Mouse (Mus musculus) ES-Bruce4 (cell line): ENCODE measurements around the gene Satb1. TPM values are rescaled to one million over a fixed set of nuclear protein-coding genes. Genes with fewer than 3 reads are reported as not detected.
A peak's percentile ranks its signal among the peaks of the same experiment; 100 is the strongest.

Experiments
- H3K27ac ChIP-seq: 2 replicates; pipeline ENCODE4 v1.5.1; 2012; ENCODE audit warnings: low read length, inconsistent platforms; ENCODE audit not compliant: insufficient read depth
- H3K27me3 ChIP-seq: 2 replicates; pipeline ENCODE4 v1.6.1; 2012; ENCODE audit warnings: mild to moderate bottlenecking, low read length, inconsistent platforms; ENCODE audit not compliant: control insufficient read depth, poor library complexity, insufficient read depth, severe bottlenecking
- H3K36me3 ChIP-seq: 2 replicates; pipeline ENCODE4 v1.6.1; 2012; ENCODE audit warnings: inconsistent platforms, mild to moderate bottlenecking, low read length, moderate library complexity; ENCODE audit not compliant: control insufficient read depth, poor library complexity, insufficient read depth, severe bottlenecking
- H3K4me1 ChIP-seq: one replicate; pipeline ENCODE4 v1.8.1; 2011; ENCODE audit warnings: low read length; ENCODE audit not compliant: control insufficient read depth, insufficient read depth
- H3K4me3 ChIP-seq: 2 replicates; pipeline ENCODE4 v1.5.1; 2011; ENCODE audit warnings: low read depth, mild to moderate bottlenecking, low read length
- H3K9ac ChIP-seq: 2 replicates; pipeline ENCODE4 v1.6.1; 2012; ENCODE audit warnings: low read depth, mild to moderate bottlenecking, inconsistent platforms; ENCODE audit not compliant: poor library complexity, severe bottlenecking
- H3K9me3 ChIP-seq: replicated peaks from 2 replicates; pipeline ENCODE4 v1.6.1; 2012; ENCODE audit warnings: mild to moderate bottlenecking, low read length, inconsistent platforms; ENCODE audit not compliant: control insufficient read depth, poor library complexity, insufficient read depth, severe bottlenecking
- CTCF ChIP-seq: IDR thresholded peaks from one replicate; pipeline ENCODE4 v1.8.1; 2011; ENCODE audit warnings: low read depth, low read length
- EP300 ChIP-seq: IDR thresholded peaks from 2 replicates; pipeline ENCODE4 v1.6.1; 2011; ENCODE audit warnings: low read depth, low read length; ENCODE audit not compliant: insufficient read depth
- POLR2A ChIP-seq: IDR thresholded peaks from one replicate; pipeline ENCODE4 v1.8.1; 2011; ENCODE audit warnings: low read length; ENCODE audit not compliant: insufficient read depth
- polyA plus RNA-seq: library from polyadenylated mRNA; stranded (reverse); fragments of >200 nt; gene quantifications from 2 replicates; pipeline ENCODE4 v1.2.4, GENCODE M21; 2011; ENCODE audit warnings: low read depth; ENCODE audit not compliant: missing spikeins, insufficient read depth, insufficient read length

The Satb1 gene
- polyA plus RNA-seq, 1 experiment = 13.4 TPM

DNA sequence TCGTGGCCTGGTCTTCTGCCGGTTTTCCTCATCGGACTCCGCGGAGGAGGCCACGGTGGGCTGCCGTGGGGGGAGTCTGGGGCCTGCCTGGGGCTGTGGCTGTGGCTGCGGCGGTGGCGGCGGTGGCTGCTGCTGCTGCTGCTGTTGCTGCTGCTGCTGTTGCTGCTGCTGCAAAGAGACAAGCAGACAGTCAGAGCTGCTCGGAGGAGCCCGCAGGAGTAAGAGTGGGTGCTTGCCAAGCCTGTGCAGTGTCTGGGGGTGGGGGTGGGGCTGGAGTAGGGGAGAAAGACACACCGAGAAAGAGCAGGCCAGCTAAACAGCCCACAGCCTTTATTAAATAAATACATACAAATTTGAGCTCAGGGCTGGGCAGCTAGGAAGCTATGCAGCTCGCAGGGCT, 92.8 kb downstream of the Satb1 start:
- Histone ChIP-seq H3K4me1 (no peaks in the 10 kb centered on the region), H3K27me3 (no peaks in the 10 kb centered on the region), H3K36me3 (no peaks in the 10 kb centered on the region), H3K9ac (peak overlapping the region; percentile 47; the same call in 1 of the 2 replicates), H3K9me3 (no peaks in the 10 kb centered on the region), H3K27ac (no peak overlapping the region), H3K4me3 (peak overlapping the region; percentile 30; the same call in 1 of the 2 replicates)
- no peak for TF ChIP-seq EP300
- no peak for TF ChIP-seq CTCF
- TF ChIP-seq POLR2A = no peak

DNA sequence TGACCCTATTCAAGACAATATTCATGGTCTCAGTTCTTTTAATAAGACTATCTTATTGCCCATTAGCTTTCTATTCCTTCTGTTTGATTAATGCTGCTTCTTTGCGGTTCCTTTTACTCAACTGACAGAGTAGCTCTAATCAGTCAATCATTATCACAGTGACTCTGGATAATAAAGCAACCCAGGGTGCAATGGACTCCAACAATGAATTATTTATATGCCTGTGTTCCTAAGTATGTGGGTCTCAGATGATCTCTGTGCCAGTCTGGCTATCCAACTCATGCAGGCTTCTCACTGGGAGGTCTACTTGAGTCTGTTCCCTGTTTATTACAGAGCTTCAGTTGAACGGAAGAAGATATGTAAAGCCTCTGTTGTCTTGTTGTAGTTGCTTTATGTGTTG, 108.6 kb downstream of the Satb1 start:
- Histone ChIP-seq H3K4me3 (no peak overlapping the region), H3K27ac (no peak overlapping the region), H3K36me3 (no peaks in the 10 kb centered on the region), H3K9me3 (no peaks in the 10 kb centered on the region), H3K4me1 (no peaks in the 10 kb centered on the region), H3K9ac (no peak overlapping the region), H3K27me3 (no peaks in the 10 kb centered on the region)
- TF ChIP-seq EP300 = no peak
- TF ChIP-seq POLR2A = no peak
- TF ChIP-seq CTCF = no peak

DNA sequence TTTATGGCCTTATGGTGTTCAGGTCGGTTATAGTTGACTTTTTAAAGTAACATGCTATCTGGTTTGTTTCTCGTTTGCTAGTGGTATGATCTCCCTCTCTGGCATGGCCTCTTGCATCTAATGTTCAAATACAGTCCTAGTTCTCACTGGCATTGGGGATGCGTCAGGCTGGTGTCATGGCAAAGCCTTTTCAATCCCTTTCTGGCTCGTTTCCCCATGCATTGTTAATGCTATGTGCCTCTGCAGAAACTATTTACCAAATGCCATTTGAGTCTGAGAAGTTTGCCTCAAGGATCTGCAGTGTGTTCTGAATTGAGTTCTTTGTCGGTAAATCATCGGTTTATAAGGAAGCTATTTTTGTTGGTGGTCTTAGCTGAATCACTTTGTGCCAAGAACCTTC, 137.4 kb downstream of the Satb1 start:
- no peak for TF ChIP-seq EP300
- TF ChIP-seq POLR2A = no peak
- TF ChIP-seq CTCF = no peak
- H3K9me3 ChIP-seq = no peaks in the 10 kb centered on the region
- peak overlapping the region; percentile 41 for H3K27ac ChIP-seq
- no peak overlapping the region for H3K4me3 ChIP-seq
- no peaks in the 10 kb centered on the region for H3K27me3 ChIP-seq
- H3K36me3 ChIP-seq = no peaks in the 10 kb centered on the region
- H3K4me1 ChIP-seq = no peaks in the 10 kb centered on the region
- no peak overlapping the region for H3K9ac ChIP-seq

DNA sequence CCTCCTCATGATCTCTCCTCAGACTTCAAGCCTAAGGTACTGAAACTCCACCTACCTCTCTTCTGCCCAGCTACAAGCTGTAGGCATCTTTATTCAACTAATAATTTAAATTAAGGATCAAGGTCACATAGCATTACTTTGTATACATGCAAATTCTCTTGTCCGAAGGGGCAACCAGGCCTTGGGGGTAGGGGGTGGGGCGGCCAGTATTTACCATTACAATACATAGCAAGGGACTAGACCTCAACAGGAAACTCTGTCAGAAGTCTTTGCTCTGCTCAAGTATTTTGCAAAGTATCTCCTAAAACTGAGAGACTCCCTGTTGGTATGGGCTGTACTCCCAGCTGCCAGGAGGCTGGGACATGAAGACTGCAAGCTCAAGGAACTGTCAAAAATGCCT, 137.8 kb downstream of the Satb1 start:
- no peaks in the 10 kb centered on the region for H3K4me1 ChIP-seq
- H3K4me3 ChIP-seq = no peak overlapping the region
- no peak overlapping the region for H3K9ac ChIP-seq
- H3K9me3 ChIP-seq = no peaks in the 10 kb centered on the region
- no peaks in the 10 kb centered on the region for H3K27me3 ChIP-seq
- H3K27ac ChIP-seq = peak overlapping the region; percentile 41
- TF ChIP-seq EP300 (peak; percentile 89), POLR2A (no peak)
- no peaks in the 10 kb centered on the region for H3K36me3 ChIP-seq

DNA sequence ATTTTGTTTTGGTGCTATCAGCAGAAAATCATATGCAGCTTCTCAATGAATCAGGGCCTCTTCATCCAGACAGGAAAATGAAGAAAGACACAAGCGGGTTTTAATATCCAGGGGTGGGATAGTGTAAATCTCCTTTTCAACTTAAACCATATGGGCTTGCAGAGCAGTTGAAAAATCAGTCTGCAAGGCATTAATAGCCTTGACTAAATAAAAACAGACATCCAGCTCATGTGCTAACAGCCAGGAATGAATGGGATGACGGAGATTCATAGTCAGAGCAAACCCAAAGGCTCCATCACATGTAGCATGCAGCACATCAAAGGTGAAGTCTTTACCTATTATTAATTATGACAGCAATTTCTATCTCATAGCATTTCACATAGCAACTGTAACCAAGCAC, 142.6 kb downstream of the Satb1 start:
- H3K27me3 ChIP-seq = no peaks in the 10 kb centered on the region
- H3K4me1 ChIP-seq = no peaks in the 10 kb centered on the region

DNA sequence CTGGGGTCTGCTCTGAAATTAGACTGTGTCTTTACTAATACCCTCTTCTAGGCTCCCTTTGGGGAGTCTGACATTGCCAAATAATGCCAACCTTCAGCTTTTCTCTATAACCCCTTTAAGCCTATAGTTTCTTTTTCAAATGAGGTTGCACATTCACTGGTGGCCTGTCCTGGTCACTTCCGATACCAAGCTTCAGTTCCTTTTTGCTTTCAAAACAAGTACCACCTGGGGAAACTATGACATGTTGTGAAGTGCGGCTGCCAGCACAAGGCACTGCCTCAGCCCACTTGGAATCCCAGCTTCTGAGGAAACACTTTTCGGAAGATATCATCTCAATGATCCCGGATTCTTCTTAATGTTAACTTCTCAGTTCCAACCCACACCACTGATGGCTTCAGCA, 145.9 kb downstream of the Satb1 start:
- no peaks in the 10 kb centered on the region for H3K36me3 ChIP-seq
- H3K4me3 ChIP-seq = no peak overlapping the region
- no peak for TF ChIP-seq EP300
- no peak for TF ChIP-seq CTCF
- TF ChIP-seq POLR2A = no peak
- no peaks in the 10 kb centered on the region; the same call in 1 of the 2 replicates for H3K9me3 ChIP-seq
- no peaks in the 10 kb centered on the region for H3K4me1 ChIP-seq
- H3K9ac ChIP-seq = no peak overlapping the region
- no peak overlapping the region for H3K27ac ChIP-seq
- H3K27me3 ChIP-seq = no peaks in the 10 kb centered on the region

More for the DNA sequence above, 142.6 kb downstream of the Satb1 start:
- Histone ChIP-seq H3K4me3 (no peak overlapping the region), H3K27ac (no peak overlapping the region), H3K9ac (no peak overlapping the region), H3K36me3 (no peaks in the 10 kb centered on the region), H3K9me3 (no peaks in the 10 kb centered on the region)
- TF ChIP-seq POLR2A (no peak), CTCF (no peak), EP300 (no peak)
